In genomic region chr5:12191681-12192080, GRCm38 (mm10) we compare ENCODE assay signal across 15 mouse cellular contexts.
DNase-seq lines count a peak whose midpoint lies in the region; ATAC-seq and TF ChIP-seq lines count a peak whose summit lies in the region.
"Had no signal": no experiment of that assay in that cellular context is flagged by ENCODE, and none has a peak within 500 bp of the region (broad histone marks: within the 10 kb centered on the region; RNA-seq: fewer than 3 reads in every experiment).

No protein-coding gene starts in this region.

- no peak for TF ChIP-seq CTCF in Patski (IDR thresholded peaks at IDR 0.05)

- H3K27ac ChIP-seq in embryonic facial prominence, embryonic 14.5 days (replicated peaks; ENCODE audit: low read depth, low read length) = no peak overlapping the region
- H3K27ac ChIP-seq in embryonic facial prominence, embryonic 10.5 days (replicated peaks) = no peak overlapping the region
- H3K27ac ChIP-seq in limb, embryonic 14.5 days (replicated peaks; ENCODE audit: low read depth, low read length) = no peak overlapping the region
- H3K27ac ChIP-seq in limb, embryonic 10.5 days = no peak overlapping the region
- H3K27ac ChIP-seq: heart, embryonic 10.5 days; hindbrain, embryonic 14.5 days had no signal

- 30% methylated on average over 1 of the region's 1 CpGs for whole genome bisulfite sequencing in embryonic facial prominence, embryonic 14.5 days
- 89% methylated on average over 1 of the region's 1 CpGs for WGBS in embryonic facial prominence, embryonic 10.5 days
- 24% methylated on average over 1 of the region's 1 CpGs for WGBS in limb, embryonic 14.5 days
- WGBS in limb, embryonic 10.5 days = 84% methylated on average over 1 of the region's 1 CpGs

- no peak for TF ChIP-seq POLR2A in limb, embryonic 14.5 days (IDR thresholded peaks at IDR 0.05; ENCODE audit: borderline replicate concordance, extremely low read depth, insufficient read depth, insufficient read length)

- H3K4me1 ChIP-seq in embryonic facial prominence, embryonic 14.5 days (ENCODE audit: control insufficient read depth, insufficient read depth, low read length) = no peaks in the 10 kb centered on the region
- no peaks in the 10 kb centered on the region for H3K4me1 ChIP-seq in embryonic facial prominence, embryonic 10.5 days
- no peaks in the 10 kb centered on the region for H3K4me1 ChIP-seq in limb, embryonic 14.5 days (ENCODE audit: control insufficient read depth, insufficient read depth, low read length)
- no peaks in the 10 kb centered on the region for H3K4me1 ChIP-seq in limb, embryonic 10.5 days
- H3K4me1 ChIP-seq: heart, embryonic 10.5 days had no signal

- H3K4me3 ChIP-seq in embryonic facial prominence, embryonic 14.5 days (ENCODE audit: low read depth, low read length) = no peak overlapping the region
- no peak overlapping the region for H3K4me3 ChIP-seq in embryonic facial prominence, embryonic 10.5 days
- H3K4me3 ChIP-seq in limb, embryonic 14.5 days (replicated peaks; ENCODE audit: low read length) = no peak overlapping the region
- no peak overlapping the region for H3K4me3 ChIP-seq in limb, embryonic 10.5 days
- H3K4me3 ChIP-seq: heart, embryonic 10.5 days had no signal

- no peaks in the 10 kb centered on the region for H3K27me3 ChIP-seq in embryonic facial prominence, embryonic 14.5 days (replicated peaks; ENCODE audit: control insufficient read depth, insufficient read depth, low read length)
- H3K27me3 ChIP-seq in embryonic facial prominence, embryonic 10.5 days (replicated peaks; ENCODE audit: low read depth, poor library complexity, severe bottlenecking) = no peaks in the 10 kb centered on the region
- no peaks in the 10 kb centered on the region for H3K27me3 ChIP-seq in limb, embryonic 14.5 days (ENCODE audit: control insufficient read depth, insufficient read depth, low read length)
- no peaks in the 10 kb centered on the region for H3K27me3 ChIP-seq in limb, embryonic 10.5 days (ENCODE audit: low read depth, poor library complexity, severe bottlenecking)
- H3K27me3 ChIP-seq in Patski = peaks cover 20% of the 10 kb centered on the region

- no peak overlapping the region for H3K9ac ChIP-seq in embryonic facial prominence, embryonic 14.5 days (ENCODE audit: low read depth, low read length)
- no peak overlapping the region for H3K9ac ChIP-seq in limb, embryonic 14.5 days (ENCODE audit: low read depth, low read length, severe bottlenecking)
- H3K9ac ChIP-seq: hindbrain, embryonic 14.5 days had no signal

- H3K4me2 ChIP-seq in embryonic facial prominence, embryonic 14.5 days (ENCODE audit: low read depth, low read length) = no peak overlapping the region
- no peak overlapping the region for H3K4me2 ChIP-seq in limb, embryonic 14.5 days (replicated peaks; ENCODE audit: low read depth, low read length, severe bottlenecking)
- H3K4me2 ChIP-seq: hindbrain, embryonic 14.5 days had no signal

- DNase-seq in embryonic facial prominence, embryonic 14.5 days (ENCODE audit: low spot score) = peak; percentile 54
- no peak for DNase-seq in embryonic facial prominence, embryonic 10.5 days (ENCODE audit: low spot score)
- DNase-seq in limb, embryonic 14.5 days (ENCODE audit: low spot score) = peak; percentile 28
- DNase-seq in limb, embryonic 10.5 days (ENCODE audit: low spot score) = no peak
- DNase-seq in Patski (ENCODE audit: low read depth, low spot score) = peak; percentile 60
- DNase-seq in brain, embryonic 18.5 days (ENCODE audit: low read depth, low spot score) = peak; percentile 20
- DNase-seq in spleen, adult 12 weeks (ENCODE audit: low spot score) = no peak
- DNase-seq: adrenal gland, adult 8-10 months; cerebellum, adult 2 months; heart, adult 18-20 months; heart, postnatal 10 days; kidney, adult 2 months had no signal

- CTCF ChIA-PET in Patski (lab: Charles Lee) = interaction anchor here (1.3 to 1.5 kb wide), 3 partner anchors 21 to 36 kb away, joined by 3 read pairs; no protein-coding TSS in a partner anchor

- H3K36me3 ChIP-seq in embryonic facial prominence, embryonic 14.5 days (ENCODE audit: control insufficient read depth, insufficient read depth, low read length) = no peaks in the 10 kb centered on the region
- H3K36me3 ChIP-seq in embryonic facial prominence, embryonic 10.5 days (replicated peaks) = no peaks in the 10 kb centered on the region
- H3K36me3 ChIP-seq in limb, embryonic 14.5 days (ENCODE audit: control insufficient read depth, insufficient read depth, low read length) = no peaks in the 10 kb centered on the region
- no peaks in the 10 kb centered on the region for H3K36me3 ChIP-seq in limb, embryonic 10.5 days
- H3K36me3 ChIP-seq: heart, embryonic 10.5 days had no signal

- in situ Hi-C loops in Patski (cut with MboI; ENCODE audit: low pct_unique_long_range_greater_than_20kb) = no loop called here

- no peaks in the 10 kb centered on the region for H3K9me3 ChIP-seq in embryonic facial prominence, embryonic 14.5 days (ENCODE audit: control insufficient read depth, low read length)
- no peaks in the 10 kb centered on the region for H3K9me3 ChIP-seq in embryonic facial prominence, embryonic 10.5 days
- no peaks in the 10 kb centered on the region for H3K9me3 ChIP-seq in limb, embryonic 14.5 days (ENCODE audit: control insufficient read depth, low read length)
- H3K9me3 ChIP-seq in limb, embryonic 10.5 days (replicated peaks) = no peaks in the 10 kb centered on the region
- H3K9me3 ChIP-seq: heart, embryonic 10.5 days had no signal

- no peak for ATAC-seq in embryonic facial prominence, embryonic 14.5 days (ENCODE audit: low read depth)
- no peak for ATAC-seq in limb, embryonic 14.5 days (ENCODE audit: low FRiP score, low read depth)
- no peak for ATAC-seq in Patski
- ATAC-seq: intestine, embryonic 16.5 days had no signal

- POLR2A ChIA-PET in Patski (lab: Charles Lee) = no interaction called here

Comparison
In these comparisons a context has a peak if more than half of its experiments do, and no peak if none do; other contexts are left out.
1. DNase-seq: peak in embryonic facial prominence, embryonic 14.5 days (single experiment), limb, embryonic 14.5 days (single experiment), Patski (single experiment) and brain, embryonic 18.5 days (single experiment); none in embryonic facial prominence, embryonic 10.5 days (single experiment), limb, embryonic 10.5 days (single experiment) and spleen, adult 12 weeks (single experiment).